Mouse (Mus musculus) megakaryocyte, embryonic 14.5 days (primary cell): ENCODE measurements around the gene N4bp1. TPM values are rescaled to one million over a fixed set of nuclear protein-coding genes. Genes with fewer than 3 reads are reported as not detected.

Source experiments
- H3K27me3 ChIP-seq: replicated peaks from 2 replicates; pipeline ENCODE3; 2012; ENCODE audit warnings: inconsistent platforms
- H3K36me3 ChIP-seq: replicated peaks from 2 replicates; pipeline ENCODE3; 2012; ENCODE audit warnings: low read length, inconsistent platforms, mixed read lengths
- H3K4me1 ChIP-seq: 2 replicates; pipeline ENCODE4 v1.6.1; 2012; ENCODE audit warnings: inconsistent platforms
- H3K4me3 ChIP-seq: replicated peaks from 2 replicates; pipeline ENCODE3; 2012; ENCODE audit warnings: moderate library complexity, mild to moderate bottlenecking, inconsistent platforms
- H3K9me3 ChIP-seq: 2 replicates; pipeline ENCODE4 v1.6.1; 2012; ENCODE audit warnings: inconsistent platforms
- FLI1 ChIP-seq: IDR thresholded peaks from 2 replicates; pipeline ENCODE4 v1.6.1; 2012; ENCODE audit warnings: low read length, inconsistent platforms, mixed read lengths
- GATA1 ChIP-seq: IDR thresholded peaks from 3 replicates; pipeline ENCODE4 v1.6.1; 2012; ENCODE audit warnings: mixed read lengths, low read length, inconsistent platforms, borderline replicate concordance
- polyA plus RNA-seq: library from polyadenylated mRNA; stranded (reverse); fragments of >175 nt; gene quantifications from 2 replicates; pipeline ENCODE4 v1.2.3, GENCODE M21; 2012; ENCODE audit warnings: low replicate concordance; ENCODE audit not compliant: insufficient read depth

Gene N4bp1
- polyA plus RNA-seq, result 9.9 and 12.9 TPM in 2 replicates

DNA sequence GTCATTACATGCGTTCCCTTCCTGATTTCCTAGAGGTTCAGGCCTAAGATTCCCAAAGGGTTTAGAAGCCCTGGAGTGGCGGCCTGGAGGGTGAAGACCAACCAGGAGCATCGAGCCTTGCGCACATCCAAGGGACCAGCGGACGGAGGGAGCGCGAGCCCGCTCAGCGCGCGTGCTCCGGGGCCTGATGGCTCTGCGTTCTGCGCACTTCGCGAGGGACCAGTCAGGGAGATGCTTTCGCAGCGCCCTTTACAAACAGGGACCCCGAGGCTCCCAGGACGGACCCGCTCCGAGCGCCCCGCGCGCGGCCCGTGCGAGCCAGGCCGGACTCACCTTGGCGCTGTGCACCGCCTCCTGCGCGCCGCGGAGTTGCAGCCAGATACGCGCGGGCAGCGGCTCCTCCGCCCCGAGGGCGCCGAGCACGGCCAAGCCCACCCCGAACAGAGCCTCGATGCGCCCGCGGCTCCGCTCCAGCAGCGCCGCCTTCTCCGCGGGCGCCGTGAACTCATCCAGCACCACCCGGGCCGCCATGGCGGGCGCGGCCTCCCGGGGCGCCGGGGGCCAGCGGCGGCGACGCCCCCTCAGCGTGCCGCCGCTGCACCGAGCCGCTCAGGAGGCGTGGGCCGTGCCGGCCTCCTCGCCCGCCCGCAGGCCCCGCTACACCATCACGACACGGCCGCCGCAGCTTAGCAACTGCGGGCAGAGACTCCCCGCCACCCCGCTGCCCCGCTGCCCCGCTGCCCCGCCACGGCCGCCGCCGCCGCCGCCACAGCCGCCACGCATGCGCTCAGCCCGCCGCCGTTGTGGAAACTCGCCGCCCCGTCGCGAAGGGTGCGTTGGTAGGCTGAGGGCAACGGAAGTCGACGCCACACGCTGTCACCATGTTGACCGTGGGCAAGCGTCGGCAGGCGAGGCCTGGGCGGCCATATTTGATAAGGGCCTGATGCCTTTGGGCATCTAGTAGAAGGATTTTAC lies at the start of gene N4bp1:
N4bp1 (minus strand) TSS at position 770 of the 975 bp plus-strand sequence.
- no peaks in the 10 kb centered on the region for H3K9me3 ChIP-seq
- H3K27me3 ChIP-seq, result no peaks in the 10 kb centered on the region
- H3K36me3 ChIP-seq, result peaks cover 7% of the 10 kb centered on the region
- H3K4me1 ChIP-seq, result peaks cover 75% of the 10 kb centered on the region
- H3K4me3 ChIP-seq, result peak within 1 kb of the TSS; percentile 97
- no peak for TF ChIP-seq FLI1
- no peak for TF ChIP-seq GATA1

DNA sequence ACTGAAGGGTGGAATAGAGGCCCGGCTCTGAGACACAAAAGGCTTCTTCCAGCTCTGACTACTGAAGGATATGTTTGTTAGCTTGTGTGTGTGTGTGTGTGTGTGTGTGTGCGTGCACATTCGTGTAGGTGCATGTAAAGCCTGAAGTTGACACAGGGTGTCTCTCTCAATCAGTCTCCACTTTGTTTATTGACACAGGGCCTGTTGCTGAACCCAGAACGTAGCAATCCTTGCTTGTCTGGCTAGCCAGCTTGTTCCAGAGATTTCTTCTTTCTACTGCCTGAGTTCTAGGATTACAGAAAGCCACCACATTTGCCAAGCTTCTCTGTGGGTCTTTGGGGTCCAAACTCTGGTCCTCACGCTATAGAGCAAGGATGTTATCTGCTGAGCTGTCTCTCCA lies 49.8 kb upstream of the N4bp1 start:
- H3K27me3 ChIP-seq, result peaks cover 1% of the 10 kb centered on the region
- no peak overlapping the region for H3K4me3 ChIP-seq
- H3K9me3 ChIP-seq, result peaks cover 20% of the 10 kb centered on the region
- TF ChIP-seq GATA1, result no peak
- no peak for TF ChIP-seq FLI1
- no peaks in the 10 kb centered on the region for H3K36me3 ChIP-seq
- no peaks in the 10 kb centered on the region for H3K4me1 ChIP-seq

DNA sequence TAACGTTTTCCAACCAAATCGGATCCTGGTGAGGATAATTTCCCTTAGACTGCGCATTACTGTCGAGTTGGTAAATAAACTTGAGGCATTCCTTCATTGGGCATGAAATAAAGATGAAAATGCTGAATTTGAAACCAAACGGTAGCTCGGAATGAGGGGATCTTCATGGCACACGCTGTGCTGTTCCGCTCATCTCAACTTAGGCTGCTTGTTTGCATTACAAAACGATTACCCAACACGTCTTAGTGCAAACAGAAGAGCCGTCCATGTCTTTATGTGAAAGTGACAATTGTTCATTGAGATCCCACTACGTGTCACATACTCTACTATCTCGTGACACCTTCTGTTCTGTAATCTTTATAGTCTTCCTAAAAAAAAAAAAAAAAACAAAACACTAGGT lies 49.3 kb upstream of the N4bp1 start:
- Histone ChIP-seq H3K27me3 (peaks cover 1% of the 10 kb centered on the region), H3K4me3 (no peak overlapping the region), H3K36me3 (no peaks in the 10 kb centered on the region), H3K9me3 (peaks cover 20% of the 10 kb centered on the region), H3K4me1 (no peaks in the 10 kb centered on the region)
- no peak for TF ChIP-seq FLI1
- TF ChIP-seq GATA1, result no peak

DNA sequence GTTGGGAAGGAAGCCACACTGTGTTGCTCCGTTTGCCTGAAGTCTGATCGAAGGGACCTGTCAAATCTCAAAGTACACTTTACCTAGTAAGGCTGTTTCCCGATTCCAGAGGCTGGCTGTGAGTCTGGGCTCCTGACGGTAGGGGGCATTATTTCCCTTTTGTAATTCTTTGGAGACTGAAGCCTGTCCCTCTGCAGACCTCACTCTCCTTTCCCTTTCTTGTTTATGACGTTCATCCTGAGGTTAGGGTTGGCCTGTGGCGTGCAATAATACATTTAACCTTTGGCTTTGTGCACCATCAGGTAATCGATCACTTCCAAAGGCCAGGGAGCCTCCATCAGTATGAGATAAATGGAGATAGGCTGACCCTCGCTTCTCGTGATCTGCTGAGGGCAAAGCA lies 48.8 kb upstream of the N4bp1 start:
- Histone ChIP-seq H3K36me3 (no peaks in the 10 kb centered on the region), H3K4me3 (no peak overlapping the region), H3K27me3 (peaks cover 1% of the 10 kb centered on the region), H3K4me1 (no peaks in the 10 kb centered on the region), H3K9me3 (peaks cover 20% of the 10 kb centered on the region)
- TF ChIP-seq GATA1, result no peak
- no peak for TF ChIP-seq FLI1

- Histone ChIP-seq H3K27me3 (no peaks in the 10 kb centered on the region), H3K4me1 (peaks cover 43% of the 10 kb centered on the region), H3K36me3 (no peaks in the 10 kb centered on the region), H3K4me3 (no peak overlapping the region), H3K9me3 (peaks cover 13% of the 10 kb centered on the region)
- TF ChIP-seq GATA1 (no peak), FLI1 (no peak)
Observed at GRCm38 (mm10) chr8:86926237-86926636, 41.2 kb upstream of the N4bp1 start.

GRCm38 (mm10) chr8:86923219-86923835 lies 38.3 kb upstream of the N4bp1 start:
- peaks cover 57% of the 10 kb centered on the region for H3K4me1 ChIP-seq
- peaks cover 3% of the 10 kb centered on the region for H3K27me3 ChIP-seq
- no peaks in the 10 kb centered on the region for H3K36me3 ChIP-seq
- H3K9me3 ChIP-seq, result peaks cover 10% of the 10 kb centered on the region
- no peak for TF ChIP-seq GATA1
- TF ChIP-seq FLI1, result no peak
- peak overlapping the region; percentile 55 for H3K4me3 ChIP-seq

- Histone ChIP-seq H3K4me1 (peaks cover 57% of the 10 kb centered on the region), H3K9me3 (peaks cover 10% of the 10 kb centered on the region; the same call in 1 of the 2 replicates), H3K4me3 (peak overlapping the region; percentile 53)
Observed at GRCm38 (mm10) chr8:86922673-86923072, 37.6 kb upstream of the N4bp1 start.

GRCm38 (mm10) chr8:86922141-86922540 lies 37.1 kb upstream of the N4bp1 start:
- Histone ChIP-seq H3K4me1 (peaks cover 57% of the 10 kb centered on the region), H3K9me3 (peaks cover 10% of the 10 kb centered on the region; the same call in 1 of the 2 replicates), H3K27me3 (peaks cover 9% of the 10 kb centered on the region), H3K4me3 (peak overlapping the region; percentile 4), H3K36me3 (no peaks in the 10 kb centered on the region)
- TF ChIP-seq FLI1, result no peak
- TF ChIP-seq GATA1, result no peak

More at GRCm38 (mm10) chr8:86922673-86923072, 37.6 kb upstream of the N4bp1 start:
- Histone ChIP-seq H3K27me3 (peaks cover 9% of the 10 kb centered on the region), H3K36me3 (no peaks in the 10 kb centered on the region)
- TF ChIP-seq FLI1 (no peak), GATA1 (no peak)

DNA sequence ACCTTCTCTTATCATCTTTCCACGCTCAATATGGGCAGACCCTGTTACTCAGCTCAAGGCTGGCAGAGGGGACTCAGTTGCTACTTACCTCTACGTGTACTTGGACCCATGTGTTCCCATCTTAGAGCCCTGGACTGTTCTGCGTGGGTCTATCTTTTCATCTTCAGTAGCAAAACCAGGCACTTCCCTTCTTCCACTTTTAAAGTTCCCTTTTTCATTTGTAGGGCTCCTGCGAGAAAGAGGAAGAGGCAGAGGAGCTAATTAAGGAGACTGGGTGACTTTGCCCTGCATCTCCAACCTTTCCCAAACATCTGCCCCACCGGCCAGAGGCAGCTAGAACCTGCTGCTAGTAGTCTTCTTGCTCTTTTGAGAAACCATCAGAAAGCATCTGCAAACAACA lies 35.9 kb upstream of the N4bp1 start:
- Histone ChIP-seq H3K4me3 (peak overlapping the region; percentile 73), H3K9me3 (0 out of 2 replicates have a peak, but pooled peaks cover 5% of the 10 kb centered on the region), H3K4me1 (peaks cover 57% of the 10 kb centered on the region), H3K27me3 (peaks cover 9% of the 10 kb centered on the region), H3K36me3 (no peaks in the 10 kb centered on the region)
- TF ChIP-seq GATA1 (no peak), FLI1 (no peak)
